Mouse (Mus musculus) forebrain, embryonic 10.5 days (tissue): ENCODE measurements around the gene Rnps1. TPM values are rescaled to one million over a fixed set of nuclear protein-coding genes. Genes with fewer than 3 reads are reported as not detected.

ENCODE experiments used
- DNase-seq: peaks from one replicate; pipeline ENCODE4 v3.0.0-alpha.2; 2017; ENCODE audit warnings: low spot score; ENCODE audit errors: extremely low spot score
- H3K27ac ChIP-seq: fragments of 300-500 bp; sonication (generic); 2 replicates; pipeline ENCODE4 v1.5.1; 2016; ENCODE audit warnings: mild to moderate bottlenecking
- H3K27me3 ChIP-seq: fragments of 300-500 bp; sonication (generic); 2 replicates; pipeline ENCODE4 v1.6.1; 2016; ENCODE audit warnings: mild to moderate bottlenecking; ENCODE audit not compliant: poor library complexity, severe bottlenecking
- H3K36me3 ChIP-seq: fragments of 300-500 bp; sonication (generic); replicated peaks from 2 replicates; pipeline ENCODE4 v1.6.1; 2016; ENCODE audit warnings: mild to moderate bottlenecking, moderate library complexity
- H3K4me1 ChIP-seq: fragments of 300-500 bp; sonication (generic); 2 replicates; pipeline ENCODE4 v1.6.1; 2016
- H3K4me3 ChIP-seq: fragments of 300-500 bp; sonication (generic); 2 replicates; pipeline ENCODE4 v1.5.1; 2016; ENCODE audit warnings: mild to moderate bottlenecking, moderate library complexity
- H3K9me3 ChIP-seq: fragments of 300-500 bp; sonication (generic); 2 replicates; pipeline ENCODE4 v1.6.1; 2016; ENCODE audit warnings: mild to moderate bottlenecking, moderate library complexity
- WGBS: fragments of 180-500 bp; shearing (Covaris S2); methylation state at CpG from one replicate; pipeline ENCODE4 v1.1.7; 2016; 5-methylcytosine and 5-hydroxymethylcytosine counted together
- polyA plus RNA-seq: library from polyadenylated mRNA; unstranded; fragments of >200 nt; fragmentation: Nextera tagmentation; extraction: Ambion mirVana; gene quantifications from 2 replicates; pipeline ENCODE4 v1.2.1, GENCODE M21; 2016

Rnps1 gene
- polyA plus RNA-seq, 1 experiment from 2014 or later, result 493 TPM

GRCm38 (mm10) chr17:24462932-24463331 lies 48.6 kb downstream of the Rnps1 start:
- no peak overlapping the region for H3K27ac ChIP-seq
- H3K4me3 ChIP-seq, result no peak overlapping the region
- H3K27me3 ChIP-seq, result no peaks in the 10 kb centered on the region
- WGBS, result 86% methylated on average over 1 of the region's 1 CpGs
- no peaks in the 10 kb centered on the region for H3K36me3 ChIP-seq
- no peak for DNase-seq
- H3K9me3 ChIP-seq, result no peaks in the 10 kb centered on the region
- no peaks in the 10 kb centered on the region for H3K4me1 ChIP-seq

DNA sequence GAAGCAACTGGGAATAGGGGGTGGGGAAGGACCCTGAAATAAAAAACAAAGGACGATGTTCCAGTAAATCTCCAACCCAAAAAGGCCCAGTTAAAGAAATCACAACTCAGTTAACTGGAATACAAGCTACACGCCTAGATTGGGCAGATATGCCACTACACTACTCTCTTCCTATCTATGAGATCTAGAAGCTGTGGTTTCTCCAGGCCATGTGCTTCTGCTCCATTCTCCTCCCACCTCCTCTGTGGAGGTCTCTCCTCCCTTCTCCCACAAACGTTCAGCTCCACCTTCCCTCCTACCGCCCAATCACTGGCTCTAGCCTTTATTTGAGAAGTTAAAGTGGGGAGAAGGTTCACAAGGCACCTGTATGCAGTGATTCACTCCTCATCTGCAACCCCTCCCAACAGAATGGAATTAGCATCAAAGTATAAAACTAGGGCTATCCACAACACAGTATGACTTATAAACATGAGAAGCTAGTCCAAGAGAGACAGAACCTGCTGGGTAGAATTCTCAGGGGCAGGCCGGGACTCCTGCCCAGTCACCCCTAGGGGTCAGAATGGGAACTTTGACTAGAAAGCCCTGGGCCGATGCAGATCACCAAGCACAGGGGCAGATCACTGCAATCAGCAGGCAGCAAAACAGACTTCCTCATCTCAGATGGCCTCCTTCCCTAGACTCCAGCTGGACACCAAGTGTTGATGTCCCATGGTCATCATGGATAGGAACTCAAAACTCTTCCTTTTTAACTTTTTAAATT lies 49.2 kb downstream of the Rnps1 start:
- Histone ChIP-seq H3K4me3 (no peak overlapping the region), H3K27ac (no peak overlapping the region), H3K36me3 (no peaks in the 10 kb centered on the region), H3K9me3 (no peaks in the 10 kb centered on the region), H3K27me3 (no peaks in the 10 kb centered on the region), H3K4me1 (no peaks in the 10 kb centered on the region)
- DNase-seq, result no peak
- 64% methylated on average over 6 of the region's 6 CpGs for WGBS

- Histone ChIP-seq H3K4me3 (no peak overlapping the region), H3K4me1 (peaks cover 34% of the 10 kb centered on the region), H3K9me3 (no peaks in the 10 kb centered on the region), H3K27ac (no peak overlapping the region), H3K27me3 (no peaks in the 10 kb centered on the region), H3K36me3 (peaks cover 21% of the 10 kb centered on the region)
- DNase-seq, result no peak
- 88% methylated on average over 5 of the region's 5 CpGs for WGBS
Measured at GRCm38 (mm10) chr17:24468636-24469246, 54.4 kb downstream of the Rnps1 start.

DNA sequence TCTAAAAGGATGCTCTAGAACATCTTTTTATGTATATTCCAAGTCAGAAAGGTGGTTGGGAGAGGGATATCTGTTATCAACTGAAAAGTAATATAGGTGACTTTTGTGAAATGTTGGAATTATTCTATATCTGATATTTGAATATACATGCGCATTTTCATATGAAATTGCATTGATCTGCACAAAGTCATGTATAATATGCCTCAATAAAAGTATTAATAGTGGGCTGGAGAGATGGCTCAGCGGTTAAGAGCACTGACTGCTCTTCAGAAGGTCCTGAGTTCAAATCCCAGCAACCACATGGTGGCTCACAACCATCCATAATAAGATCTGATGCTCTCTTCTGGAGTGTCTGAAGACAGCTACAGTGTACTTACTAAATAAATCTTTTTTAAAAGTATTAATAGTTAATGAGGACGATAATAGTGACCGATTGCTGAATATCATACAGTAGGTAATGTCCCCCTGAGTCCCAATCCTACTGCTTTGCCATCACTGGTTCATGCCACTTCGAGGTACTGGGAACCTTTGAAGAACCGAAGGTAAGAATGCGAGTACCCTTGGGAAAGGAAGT lies 55.1 kb downstream of the Rnps1 start:
- no peak for DNase-seq
- Histone ChIP-seq H3K27ac (peak overlapping the region; percentile 93), H3K27me3 (no peaks in the 10 kb centered on the region), H3K4me3 (peak overlapping the region; percentile 95), H3K4me1 (peaks cover 41% of the 10 kb centered on the region), H3K9me3 (no peaks in the 10 kb centered on the region), H3K36me3 (peaks cover 27% of the 10 kb centered on the region)
- 16% methylated on average over 7 of the region's 7 CpGs for WGBS

DNA sequence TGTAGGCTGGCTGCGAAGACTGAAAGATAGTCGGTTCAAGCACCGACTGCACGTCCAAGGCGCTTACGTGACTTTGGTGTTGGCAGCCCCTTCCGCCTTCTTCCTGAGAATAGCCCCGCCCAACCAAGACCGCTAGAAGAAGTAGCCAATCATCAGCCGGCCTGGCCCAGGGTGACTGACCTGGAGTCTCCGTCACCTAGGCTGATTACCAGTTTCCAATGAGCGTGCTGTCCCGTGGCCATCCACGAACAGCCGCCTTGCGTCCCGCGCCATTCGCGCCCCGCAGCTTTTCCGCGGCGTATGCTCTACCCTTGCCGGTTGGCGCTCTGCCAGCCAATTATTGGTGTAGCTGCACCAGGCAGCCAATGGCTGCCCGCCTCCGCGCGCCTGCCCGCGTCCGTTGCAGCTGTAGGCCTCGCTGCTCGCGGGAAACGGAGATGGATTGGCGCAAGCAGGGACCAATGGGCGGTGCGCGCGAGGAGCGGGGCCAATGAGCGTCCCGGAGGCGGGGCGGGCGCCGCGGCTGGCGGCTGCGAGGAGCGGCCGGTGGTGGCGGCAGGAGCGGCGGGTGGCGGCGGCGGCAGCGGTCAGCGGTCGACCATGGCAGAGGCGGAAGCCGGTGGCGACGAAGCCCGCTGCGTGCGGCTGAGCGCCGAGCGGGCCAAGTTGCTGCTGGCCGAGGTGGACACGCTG lies 55.7 kb downstream of the Rnps1 start, which contains the start of the genes E4f1 and Pgp:
E4f1 (minus strand) TSS at position 404 of the 693 bp plus-strand sequence.
Pgp (plus strand) TSS at position 483 of the 693 bp plus-strand sequence.
- H3K36me3 ChIP-seq, result peaks cover 34% of the 10 kb centered on the region
- H3K27me3 ChIP-seq, result no peaks in the 10 kb centered on the region
- WGBS, result under 1% methylated on average over 75 of the region's 75 CpGs
- DNase-seq, result peak; percentile 98
- H3K4me1 ChIP-seq, result peaks cover 47% of the 10 kb centered on the region
- H3K4me3 ChIP-seq, result peak within 1 kb of the TSS; percentile 95
- H3K27ac ChIP-seq, result peak within 1 kb of the TSS; percentile 93
- H3K9me3 ChIP-seq, result no peaks in the 10 kb centered on the region

DNA sequence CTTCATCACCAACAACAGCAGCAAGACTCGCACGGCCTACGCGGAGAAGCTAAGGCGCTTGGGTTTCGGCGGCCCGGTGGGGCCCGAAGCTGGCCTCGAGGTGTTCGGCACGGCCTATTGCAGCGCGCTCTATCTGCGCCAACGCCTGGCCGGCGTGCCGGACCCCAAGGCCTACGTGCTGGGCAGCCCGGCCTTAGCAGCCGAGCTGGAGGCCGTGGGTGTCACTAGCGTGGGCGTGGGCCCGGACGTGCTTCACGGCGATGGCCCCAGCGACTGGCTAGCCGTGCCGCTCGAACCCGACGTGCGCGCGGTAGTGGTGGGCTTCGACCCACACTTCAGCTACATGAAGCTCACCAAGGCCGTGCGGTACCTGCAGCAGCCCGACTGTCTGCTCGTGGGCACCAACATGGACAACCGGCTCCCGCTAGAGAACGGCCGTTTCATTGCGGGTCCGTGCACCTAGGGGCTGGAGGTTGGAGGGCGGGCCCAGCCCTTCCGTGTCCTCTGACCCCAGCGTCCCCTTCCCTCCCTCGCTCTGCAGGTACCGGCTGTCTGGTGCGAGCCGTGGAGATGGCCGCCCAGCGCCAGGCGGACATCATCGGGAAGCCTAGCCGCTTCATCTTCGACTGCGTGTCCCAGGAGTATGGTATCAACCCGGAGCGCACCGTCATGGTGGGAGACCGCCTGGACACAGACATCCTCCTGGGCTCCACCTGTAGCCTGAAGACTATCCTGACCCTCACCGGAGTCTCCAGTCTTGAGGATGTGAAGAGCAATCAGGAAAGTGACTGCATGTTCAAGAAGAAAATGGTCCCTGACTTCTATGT lies 56.5 kb downstream of the Rnps1 start:
- WGBS, result under 1% methylated on average over 68 of the region's 68 CpGs
- H3K4me3 ChIP-seq, result peak overlapping the region; percentile 95
- H3K4me1 ChIP-seq, result peaks cover 47% of the 10 kb centered on the region
- peak overlapping the region; percentile 93 for H3K27ac ChIP-seq
- no peaks in the 10 kb centered on the region for H3K27me3 ChIP-seq
- no peaks in the 10 kb centered on the region for H3K9me3 ChIP-seq
- DNase-seq, result peak; percentile 32
- H3K36me3 ChIP-seq, result peaks cover 42% of the 10 kb centered on the region

GRCm38 (mm10) chr17:24472512-24472911 lies 58.1 kb downstream of the Rnps1 start:
- Histone ChIP-seq H3K27me3 (no peaks in the 10 kb centered on the region), H3K9me3 (no peaks in the 10 kb centered on the region), H3K27ac (no peak overlapping the region), H3K36me3 (peaks cover 58% of the 10 kb centered on the region), H3K4me1 (peaks cover 48% of the 10 kb centered on the region), H3K4me3 (peak overlapping the region; percentile 95)
- WGBS, result 97% methylated on average over 4 of the region's 4 CpGs
- DNase-seq, result no peak

GRCm38 (mm10) chr17:24473612-24474275 lies 59.4 kb downstream of the Rnps1 start, which contains the start of gene Bricd5:
Bricd5 (plus strand) TSS chr17:24473884.
- 77% methylated on average over 6 of the region's 6 CpGs for WGBS
- Histone ChIP-seq H3K4me1 (peaks cover 58% of the 10 kb centered on the region), H3K9me3 (no peaks in the 10 kb centered on the region), H3K27ac (0 out of 2 replicates have a peak within 1 kb of the TSS, but pooled peaks have one; percentile 11), H3K27me3 (no peaks in the 10 kb centered on the region), H3K4me3 (peak within 1 kb of the TSS; percentile 95), H3K36me3 (peaks cover 61% of the 10 kb centered on the region)
- DNase-seq, result no peak

DNA sequence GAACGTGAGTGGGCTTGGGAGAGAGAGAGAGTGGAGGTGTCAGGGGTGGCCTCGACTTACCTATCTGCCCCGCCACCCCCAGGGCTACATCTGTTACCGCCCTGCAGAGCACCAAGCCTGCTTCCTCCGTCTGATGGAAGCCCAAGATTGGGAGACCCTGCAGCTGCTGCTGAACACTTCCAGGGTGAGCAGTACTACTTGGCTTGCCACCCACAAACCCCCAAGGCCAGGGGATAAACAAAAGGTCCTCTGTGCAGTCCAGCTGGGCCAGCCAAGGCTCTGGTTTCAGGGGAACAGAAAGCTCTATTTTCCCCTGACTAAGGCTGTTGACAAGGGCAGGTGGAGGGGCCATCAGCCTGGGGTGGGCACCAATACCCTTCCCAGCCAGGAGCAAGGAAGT lies 60.2 kb downstream of the Rnps1 start:
- DNase-seq, result no peak
- Histone ChIP-seq H3K9me3 (no peaks in the 10 kb centered on the region), H3K27ac (0 out of 2 replicates have a peak overlapping the region, but pooled peaks have one; percentile 2), H3K4me3 (no peak overlapping the region), H3K27me3 (no peaks in the 10 kb centered on the region), H3K36me3 (peaks cover 61% of the 10 kb centered on the region), H3K4me1 (peaks cover 58% of the 10 kb centered on the region)
- WGBS, result 72% methylated on average over 5 of the region's 5 CpGs
